Mouse (Mus musculus) E14TG2a.4 (cell line): ENCODE measurements around the gene Caskin2.
A peak's percentile ranks its signal among the peaks of the same experiment; 100 is the strongest.

ENCODE experiments used
- H3K27me3 ChIP-seq: 2 replicates; pipeline ENCODE4 v1.6.1; 2014; ENCODE audit warnings: low read length, control low read depth; ENCODE audit not compliant: insufficient read depth
- H3K36me3 ChIP-seq: 2 replicates; pipeline ENCODE4 v1.6.1; 2014; ENCODE audit warnings: low read length, control low read depth; ENCODE audit not compliant: insufficient read depth
- H3K4me1 ChIP-seq: replicated peaks from 2 replicates; pipeline ENCODE4 v1.6.1; 2014; ENCODE audit warnings: low read depth, low read length, control low read depth
- H3K4me3 ChIP-seq: replicated peaks from 2 replicates; pipeline ENCODE4 v1.5.1; 2014; ENCODE audit warnings: mild to moderate bottlenecking, low read length
- H3K9me3 ChIP-seq: 2 replicates; pipeline ENCODE4 v1.6.1; 2014; ENCODE audit warnings: low read length, control low read depth
- CTCF ChIP-seq: conservative IDR thresholded peaks from 2 replicates; pipeline ENCODE4 v1.5.1; 2014; ENCODE audit warnings: low read length
- NANOG ChIP-seq: IDR thresholded peaks from 2 replicates; pipeline ENCODE4 v1.6.1; 2014; ENCODE audit warnings: borderline replicate concordance, low read length, mixed read lengths
- POU5F1 ChIP-seq: IDR thresholded peaks from 2 replicates; pipeline ENCODE4 v1.6.1; 2014; ENCODE audit warnings: low read length, borderline replicate concordance

Caskin2 gene

GRCm38 (mm10) chr11:115803072-115803709, 10.2 kb downstream of the Caskin2 start:
- H3K36me3 ChIP-seq = peaks cover 66% of the 10 kb centered on the region
- H3K4me3 ChIP-seq = no peak overlapping the region
- TF ChIP-seq NANOG (no peak), POU5F1 (no peak), CTCF (no peak)

GRCm38 (mm10) chr11:115800981-115801380, 12.5 kb downstream of the Caskin2 start:
- H3K4me3 ChIP-seq = no peak overlapping the region
- H3K27me3 ChIP-seq = no peaks in the 10 kb centered on the region
- H3K4me1 ChIP-seq = peaks cover 53% of the 10 kb centered on the region
- TF ChIP-seq POU5F1 (no peak), CTCF (no peak), NANOG (no peak)
- H3K36me3 ChIP-seq = peaks cover 83% of the 10 kb centered on the region
- H3K9me3 ChIP-seq = no peaks in the 10 kb centered on the region

More at GRCm38 (mm10) chr11:115803072-115803709, 10.2 kb downstream of the Caskin2 start:
- Histone ChIP-seq H3K27me3 (no peaks in the 10 kb centered on the region), H3K4me1 (peaks cover 61% of the 10 kb centered on the region), H3K9me3 (no peaks in the 10 kb centered on the region)

GRCm38 (mm10) chr11:115797665-115798064, 15.8 kb downstream of the Caskin2 start:
- Histone ChIP-seq H3K9me3 (no peaks in the 10 kb centered on the region), H3K27me3 (no peaks in the 10 kb centered on the region), H3K4me1 (peaks cover 71% of the 10 kb centered on the region), H3K4me3 (no peak overlapping the region), H3K36me3 (peaks cover 88% of the 10 kb centered on the region)
- TF ChIP-seq NANOG (no peak), CTCF (no peak), POU5F1 (no peak)

GRCm38 (mm10) chr11:115796898-115797297, 16.5 kb downstream of the Caskin2 start:
- peaks cover 88% of the 10 kb centered on the region for H3K36me3 ChIP-seq
- no peaks in the 10 kb centered on the region for H3K9me3 ChIP-seq
- no peak for TF ChIP-seq CTCF
- no peak for TF ChIP-seq NANOG
- TF ChIP-seq POU5F1 = no peak
- no peaks in the 10 kb centered on the region for H3K27me3 ChIP-seq
- peaks cover 72% of the 10 kb centered on the region for H3K4me1 ChIP-seq
- H3K4me3 ChIP-seq = no peak overlapping the region

GRCm38 (mm10) chr11:115792353-115792752, 21.1 kb downstream of the Caskin2 start:
- Histone ChIP-seq H3K36me3 (peaks cover 89% of the 10 kb centered on the region), H3K27me3 (no peaks in the 10 kb centered on the region), H3K4me1 (peaks cover 64% of the 10 kb centered on the region), H3K4me3 (no peak overlapping the region), H3K9me3 (no peaks in the 10 kb centered on the region)
- TF ChIP-seq NANOG (no peak), POU5F1 (no peak), CTCF (no peak)

- Histone ChIP-seq H3K4me1 (peaks cover 60% of the 10 kb centered on the region), H3K9me3 (no peaks in the 10 kb centered on the region), H3K27me3 (no peaks in the 10 kb centered on the region), H3K4me3 (no peak overlapping the region), H3K36me3 (peaks cover 88% of the 10 kb centered on the region)
- no peak for TF ChIP-seq POU5F1
- TF ChIP-seq NANOG = no peak
- no peak for TF ChIP-seq CTCF
Measured at GRCm38 (mm10) chr11:115791919-115792318, 21.5 kb downstream of the Caskin2 start.

- H3K27me3 ChIP-seq = no peaks in the 10 kb centered on the region
- H3K36me3 ChIP-seq = peaks cover 68% of the 10 kb centered on the region
- H3K4me3 ChIP-seq = no peak overlapping the region
- H3K4me1 ChIP-seq = peaks cover 56% of the 10 kb centered on the region
- no peaks in the 10 kb centered on the region for H3K9me3 ChIP-seq
- TF ChIP-seq CTCF = no peak
- no peak for TF ChIP-seq NANOG
Measured at GRCm38 (mm10) chr11:115789787-115790186, 23.7 kb downstream of the Caskin2 start.

- Histone ChIP-seq H3K4me1 (peaks cover 48% of the 10 kb centered on the region), H3K36me3 (peaks cover 35% of the 10 kb centered on the region), H3K4me3 (0 out of 2 replicates have a peak overlapping the region, but pooled peaks have one; percentile 10), H3K9me3 (no peaks in the 10 kb centered on the region), H3K27me3 (no peaks in the 10 kb centered on the region)
- TF ChIP-seq CTCF (no peak), NANOG (no peak), POU5F1 (no peak)
Measured at GRCm38 (mm10) chr11:115786473-115786872, 27.0 kb downstream of the Caskin2 start.
